Mouse (Mus musculus) right cerebral cortex, postnatal 36 days (tissue): ENCODE results near the gene Gm10662.
"Not testable (repeated sequence)": the region's sequence is repeated elsewhere in the genome, so short reads cannot be mapped to it uniquely, and the experiment has no call there.

Source experiments
- DNase-seq, 2 experiments: peaks; one replicate each; pipeline ENCODE4 v3.0.0; 2022; ENCODE audit warnings: low spot score in 2 of 2, mixed read lengths in 1 of 2

Gene Gm10662

DNA sequence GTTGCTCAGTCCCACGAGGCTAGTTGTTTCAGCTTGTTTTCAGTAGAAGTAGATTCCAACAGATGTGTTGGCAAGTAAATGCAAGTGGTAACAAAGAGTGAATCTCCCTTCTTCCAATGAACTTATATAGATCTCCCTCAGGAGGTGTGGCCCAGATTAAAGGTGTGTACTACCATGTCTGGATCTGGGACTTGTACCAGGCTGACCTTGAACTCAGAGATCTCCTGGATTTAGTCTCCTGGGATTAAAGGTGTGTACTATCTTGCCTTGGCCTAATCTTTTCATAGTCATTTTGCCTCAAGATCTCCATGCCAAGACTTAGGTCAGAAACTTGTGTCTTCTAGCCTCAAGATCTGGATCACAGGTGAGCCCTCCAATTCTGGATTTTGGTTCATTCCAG lies at the start of gene Gm10662:
TSS of gene Gm10662 (minus strand) at position 101 of the 400 bp plus-strand sequence.
- DNase-seq = not testable (repeated sequence)

DNA sequence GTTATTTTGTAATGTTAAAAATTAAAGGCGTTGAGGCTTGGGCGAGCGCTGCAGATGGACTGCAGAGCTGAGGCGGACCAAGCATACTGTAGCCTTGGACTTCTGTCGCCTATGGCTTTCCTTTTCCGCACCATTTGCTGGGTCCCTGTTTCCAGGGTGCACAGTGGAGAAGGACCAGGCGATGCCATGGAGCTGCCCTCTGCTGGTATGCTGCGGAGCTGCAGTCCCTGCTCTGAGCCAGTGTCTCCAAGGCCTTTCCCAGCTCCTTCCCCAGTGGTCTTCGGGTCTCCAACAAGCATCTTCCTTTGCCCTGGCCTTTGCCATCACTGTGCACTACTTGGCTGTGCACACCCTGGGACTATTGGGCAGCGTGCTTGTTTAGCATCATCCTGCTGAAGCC lies 19.2 kb upstream of the Gm10662 start:
- DNase-seq = not testable (repeated sequence)
